Mouse (Mus musculus) left cerebral cortex, adult 2 months (tissue): ENCODE results near the gene Sept7. TPM values are rescaled to one million over a fixed set of nuclear protein-coding genes. Genes with fewer than 3 reads are reported as not detected.
A peak's percentile ranks its signal among the peaks of the same experiment; 100 is the strongest.

ENCODE experiments used
- DNase-seq, 2 experiments: peaks; one replicate each; pipeline ENCODE4 v3.0.0; 2021 to 2022; ENCODE audit warnings: low spot score in 2 of 2, mixed read lengths in 1 of 2; ENCODE audit errors: extremely low spot score in 1 of 2
- H3K27ac ChIP-seq: fragments of 200-600 bp; 2 replicates; pipeline ENCODE4 v1.8.1; 2022
- H3K4me3 ChIP-seq: fragments of 200-600 bp; 2 replicates; pipeline ENCODE4 v1.8.1; 2022
- CTCF ChIP-seq: fragments of 200-600 bp; IDR thresholded peaks from 2 replicates; pipeline ENCODE4 v1.8.1; 2022; ENCODE audit warnings: antibody characterized with exemption, mild to moderate bottlenecking, moderate library complexity
- intact Hi-C: fragments of 180-260 bp; cut with DNase I; formaldehyde crosslinking; loops from one replicate; pipeline ENCODE4 v1.15.1; 2025
- total RNA-seq, 2 experiments: library from RNA; stranded (reverse); gene quantifications; 2 replicates each; pipeline ENCODE4 v1.2.3; 2021

Sept7 gene
- total RNA-seq, 2 experiments from 2014 or later, result 349 to 384 TPM

DNA sequence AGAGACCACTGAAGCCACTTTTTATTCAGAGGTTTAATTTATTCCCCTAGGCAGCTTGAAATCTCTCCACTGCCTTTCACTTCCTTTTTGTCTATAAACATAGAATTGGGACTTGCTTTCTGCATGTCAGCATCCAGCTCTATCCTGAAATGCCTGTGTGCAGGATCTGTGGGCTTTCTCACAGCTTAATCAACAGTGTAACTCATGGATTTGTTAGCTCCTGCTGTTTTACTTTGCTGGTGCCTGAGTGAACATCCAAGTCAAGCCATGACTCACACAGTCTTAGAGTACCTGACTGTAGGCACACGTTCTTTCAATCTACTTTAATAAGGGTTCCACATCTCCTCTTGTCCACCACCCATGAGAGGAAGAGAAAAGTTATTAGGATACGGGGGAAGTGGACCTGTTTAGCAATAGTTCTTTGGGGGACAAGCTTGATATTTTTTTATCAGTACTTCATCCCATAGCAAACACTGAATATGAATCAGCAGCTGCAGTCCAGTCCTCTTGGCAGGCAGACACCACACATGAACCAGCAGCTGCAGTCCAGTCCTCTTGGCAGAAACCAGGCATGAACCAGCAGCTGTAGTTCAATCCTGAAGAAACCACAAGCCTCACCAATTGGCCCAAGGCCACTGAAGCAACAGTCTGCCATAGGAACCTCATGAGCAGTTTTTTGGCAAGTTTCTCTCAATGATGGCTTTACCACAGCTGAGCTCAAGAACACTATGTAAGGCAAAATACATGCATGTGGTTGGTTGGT is 85.4 kb downstream of the Sept7 start:
- H3K27ac ChIP-seq, result no peak overlapping the region
- no peak for DNase-seq
- no peak overlapping the region for H3K4me3 ChIP-seq
- intact Hi-C loops, result no loop called here
- TF ChIP-seq CTCF, result no peak

DNA sequence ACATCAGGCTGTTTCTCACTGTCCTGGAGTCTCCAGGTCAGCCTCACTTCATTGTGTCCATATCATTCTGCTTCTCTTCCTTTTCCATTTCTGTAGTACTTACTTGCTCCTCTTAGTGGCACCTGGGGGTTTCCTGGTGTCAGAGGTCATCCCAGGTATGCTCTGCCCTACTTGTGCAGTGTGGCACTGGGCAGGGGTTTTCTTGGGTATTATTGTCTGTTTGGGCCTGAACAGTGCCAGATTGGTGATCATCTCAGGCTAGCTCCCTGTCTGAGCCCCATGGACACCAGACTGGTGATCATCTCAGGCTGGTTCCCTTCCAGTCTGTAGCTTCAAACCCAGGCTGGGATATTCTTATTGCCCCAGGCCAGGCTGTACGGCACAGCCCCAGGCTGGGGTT is 88.2 kb downstream of the Sept7 start:
- no peak overlapping the region for H3K27ac ChIP-seq
- no peak overlapping the region for H3K4me3 ChIP-seq
- no peak for TF ChIP-seq CTCF
- no peak for DNase-seq
- intact Hi-C loops, result no loop called here

DNA sequence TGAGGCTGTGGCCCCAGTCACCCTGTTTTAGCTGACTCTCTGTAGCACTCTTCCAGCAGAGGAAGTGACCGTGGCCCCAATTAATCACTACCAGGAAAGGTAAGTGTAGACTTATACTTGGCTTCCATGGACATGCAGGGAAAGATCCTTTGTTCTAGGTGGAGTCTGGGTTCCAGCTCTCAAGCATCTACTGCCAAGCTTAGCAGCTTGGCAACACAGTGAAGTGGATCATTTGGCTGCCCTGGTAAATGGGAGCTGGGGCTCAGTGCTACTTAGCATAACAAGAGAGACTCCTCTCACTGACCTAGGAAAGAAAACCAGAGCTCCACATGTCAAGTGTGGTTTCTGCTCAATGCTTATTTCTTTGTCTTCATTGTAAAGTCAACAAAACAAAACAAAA is 101.5 kb downstream of the Sept7 start:
- no peak for DNase-seq
- no peak overlapping the region for H3K27ac ChIP-seq
- TF ChIP-seq CTCF, result no peak

DNA sequence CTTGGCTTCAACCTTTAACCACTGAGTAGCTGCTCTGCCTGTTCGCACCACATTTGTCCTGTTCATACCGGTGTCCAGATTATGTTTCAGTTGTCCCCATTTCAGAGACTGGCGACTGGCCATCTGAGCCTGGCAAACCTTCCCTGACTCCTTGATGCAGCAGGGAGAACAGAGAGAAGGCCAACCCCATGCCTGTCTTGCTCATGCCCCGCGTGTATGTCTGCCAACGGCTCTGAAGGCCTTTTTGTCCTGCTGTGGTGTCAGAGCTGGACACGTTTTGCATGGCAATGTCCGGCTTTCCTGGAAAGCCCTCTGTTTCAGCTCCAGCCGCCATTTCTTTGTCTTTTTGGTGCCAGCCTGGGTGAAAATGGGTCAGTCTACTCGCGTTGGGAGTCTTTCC is 103.6 kb downstream of the Sept7 start:
- Histone ChIP-seq H3K27ac (no peak overlapping the region), H3K4me3 (no peak overlapping the region)
- DNase-seq, result peak; percentile 23 to 46
- intact Hi-C loops, result loop anchor here (1.0 to 10.0 kb wide), 2 partner anchors 22 to 1439 kb away; no protein-coding TSS in a partner anchor
- no peak for TF ChIP-seq CTCF

More for the DNA sequence above, 101.5 kb downstream of the Sept7 start:
- H3K4me3 ChIP-seq, result no peak overlapping the region
- intact Hi-C loops, result loop anchor here (10.0 kb wide), 1 partner anchor 1441 kb away; no protein-coding TSS in a partner anchor

DNA sequence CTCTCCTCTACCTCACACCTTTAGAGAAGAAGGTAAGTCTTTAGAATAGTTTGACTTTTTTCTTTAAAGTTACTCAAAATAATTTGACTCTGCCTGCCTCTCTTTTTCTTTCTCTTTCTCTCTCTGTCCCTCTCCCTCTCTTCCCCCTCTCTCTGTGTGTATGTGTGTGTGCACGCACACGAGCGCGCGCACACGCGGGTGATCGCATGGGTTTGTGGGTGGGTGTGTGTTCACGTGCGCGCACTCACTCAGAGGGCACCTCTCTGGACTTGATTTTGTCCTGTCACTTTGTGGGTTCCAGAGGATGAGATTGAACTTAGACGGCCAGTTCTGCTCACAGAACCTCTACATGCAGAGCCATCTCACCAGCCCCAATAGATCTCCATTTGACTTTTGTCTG is 105.3 kb downstream of the Sept7 start:
- H3K4me3 ChIP-seq, result no peak overlapping the region
- no peak overlapping the region for H3K27ac ChIP-seq
- no peak for TF ChIP-seq CTCF
- intact Hi-C loops, result loop anchor here (10.0 kb wide), 1 partner anchor 1437 kb away; no protein-coding TSS in a partner anchor
- no peak for DNase-seq

DNA sequence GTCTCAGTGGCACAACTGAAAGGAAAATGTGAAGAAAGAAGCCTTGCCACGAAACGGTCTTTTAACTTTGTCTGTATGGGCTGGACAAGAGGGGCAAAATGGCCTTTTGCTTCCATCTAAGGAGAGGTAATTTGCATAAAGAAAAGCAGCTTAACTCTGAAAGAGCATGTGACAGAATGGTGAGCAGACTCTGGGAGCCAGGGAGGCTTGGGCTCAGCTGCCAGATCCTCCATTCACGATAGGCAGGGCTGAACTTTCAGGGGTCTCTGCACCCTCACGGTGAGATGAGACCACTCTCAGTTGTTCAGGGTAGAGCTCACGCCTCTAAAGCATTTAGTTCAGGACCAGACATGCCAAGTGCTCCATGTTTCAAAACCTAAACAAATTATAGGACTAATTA is 105.8 kb downstream of the Sept7 start:
- intact Hi-C loops, result loop anchor here (10.0 kb wide), 1 partner anchor 1437 kb away; no protein-coding TSS in a partner anchor
- Histone ChIP-seq H3K4me3 (no peak overlapping the region), H3K27ac (no peak overlapping the region)
- no peak for DNase-seq
- no peak for TF ChIP-seq CTCF

Other genes with a start within 250 kb of the Sept7 start
- gene Gm10181, start 163.0 kb upstream of the Sept7 start, total RNA-seq, result not detected
- gene Herpud2, start 100.6 kb upstream of the Sept7 start, total RNA-seq, result 10 to 100 TPM; 49.6 to 51.0 TPM
- gene Eepd1, start 229.1 kb downstream of the Sept7 start, total RNA-seq, result 10 to 100 TPM; 20.2 to 22.9 TPM